In the genomic region with DNA sequence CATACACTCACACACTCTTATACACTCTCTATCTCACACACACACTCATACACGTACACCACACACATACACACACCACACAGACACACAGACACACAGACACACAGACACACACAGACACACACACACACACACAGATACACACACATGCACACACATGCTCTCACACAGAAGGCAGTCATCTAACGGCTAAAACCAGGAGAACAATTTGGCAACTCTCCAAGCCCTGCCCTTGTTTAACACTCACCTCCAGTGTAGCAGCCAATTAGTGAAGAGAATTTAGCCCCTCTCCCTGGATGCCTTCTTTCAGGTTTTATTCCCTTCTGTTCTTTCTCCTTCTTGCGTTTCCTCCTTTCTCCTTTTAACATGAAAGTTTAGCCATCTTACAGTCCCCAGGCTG, we compare ENCODE assay signal across 29 mouse cellular contexts.
DNase-seq lines count a peak whose midpoint lies in the region; ATAC-seq lines count a peak whose summit lies in the region.
"Had no signal": no experiment of that assay in that cellular context is flagged by ENCODE, and none has a peak within 500 bp of the region (broad histone marks: within the 10 kb centered on the region; RNA-seq: fewer than 3 reads in every experiment).

No protein-coding gene starts in this region.

- peak overlapping the region; percentile 26 for H3K4me3 ChIP-seq in limb, embryonic 13.5 days
- no peak overlapping the region for H3K4me3 ChIP-seq in intestine, embryonic 15.5 days (replicated peaks)
- H3K4me3 ChIP-seq: embryonic facial prominence, embryonic 13.5 days; erythroblast, embryonic 14.5 days; forebrain, embryonic 13.5 days; heart, embryonic 10.5 days; heart, embryonic 15.5 days; hindbrain, embryonic 13.5 days; kidney, embryonic 15.5 days; midbrain, embryonic 10.5 days; midbrain, embryonic 15.5 days; neural tube, embryonic 15.5 days had no signal

- WGBS in limb, embryonic 13.5 days: 34% methylated on average over 3 of the region's 3 CpGs
- 48% methylated on average over 3 of the region's 3 CpGs for WGBS in intestine, embryonic 15.5 days

- H3K4me2 ChIP-seq in limb, embryonic 13.5 days (replicated peaks): peak overlapping the region; percentile 49
- H3K4me2 ChIP-seq in intestine, embryonic 15.5 days (replicated peaks): no peak overlapping the region
- H3K4me2 ChIP-seq: embryonic facial prominence, embryonic 13.5 days; forebrain, embryonic 13.5 days; hindbrain, embryonic 13.5 days; kidney, embryonic 15.5 days; midbrain, embryonic 15.5 days; neural tube, embryonic 15.5 days had no signal

- no peaks in the 10 kb centered on the region for H3K36me3 ChIP-seq in limb, embryonic 13.5 days
- no peaks in the 10 kb centered on the region for H3K36me3 ChIP-seq in intestine, embryonic 15.5 days
- H3K36me3 ChIP-seq: embryonic facial prominence, embryonic 13.5 days; heart, embryonic 10.5 days; heart, embryonic 15.5 days; hindbrain, embryonic 13.5 days; kidney, embryonic 15.5 days; midbrain, embryonic 10.5 days; midbrain, embryonic 15.5 days; neural tube, embryonic 15.5 days had no signal

- H3K9ac ChIP-seq in limb, embryonic 13.5 days: 0 out of 2 replicates have a peak overlapping the region, but pooled peaks have one; percentile 25
- H3K9ac ChIP-seq in intestine, embryonic 15.5 days: no peak overlapping the region
- H3K9ac ChIP-seq: embryonic facial prominence, embryonic 13.5 days; forebrain, embryonic 13.5 days; heart, embryonic 15.5 days; hindbrain, embryonic 13.5 days; kidney, embryonic 15.5 days; liver, embryonic 14.5 days; midbrain, embryonic 15.5 days; neural tube, embryonic 15.5 days had no signal

- H3K4me1 ChIP-seq in limb, embryonic 13.5 days: peaks cover 39% of the 10 kb centered on the region
- H3K4me1 ChIP-seq in intestine, embryonic 15.5 days (replicated peaks): peaks cover 2% of the 10 kb centered on the region; the same call in 1 of the 2 replicates

- ATAC-seq in limb, embryonic 13.5 days (ENCODE audit: low FRiP score, low read depth): peak; percentile 38; the same call in 1 of the 2 replicates
- ATAC-seq in intestine, embryonic 15.5 days: no peak
- ATAC-seq in granulocyte monocyte progenitor cell, adult 5-6 weeks (replicated peaks; ENCODE audit: poor library complexity, severe bottlenecking): no peak
- ATAC-seq: CD4-positive, CD25-positive, alpha-beta regulatory T cell, adult 4 months; forebrain, embryonic 13.5 days; midbrain, embryonic 15.5 days had no signal

- no peaks in the 10 kb centered on the region for H3K27me3 ChIP-seq in limb, embryonic 13.5 days
- no peaks in the 10 kb centered on the region for H3K27me3 ChIP-seq in intestine, embryonic 15.5 days (replicated peaks)
- H3K27me3 ChIP-seq: embryonic facial prominence, embryonic 13.5 days; forebrain, embryonic 13.5 days; heart, embryonic 15.5 days; hindbrain, embryonic 13.5 days; kidney, embryonic 15.5 days; midbrain, embryonic 15.5 days; neural tube, embryonic 15.5 days had no signal

- H3K27ac ChIP-seq in limb, embryonic 13.5 days: peak overlapping the region; percentile 75
- H3K27ac ChIP-seq in intestine, embryonic 15.5 days: no peak overlapping the region
- H3K27ac ChIP-seq: embryonic facial prominence, embryonic 13.5 days; forebrain, embryonic 13.5 days; heart, embryonic 10.5 days; heart, embryonic 15.5 days; hindbrain, embryonic 13.5 days; kidney, embryonic 15.5 days; liver, embryonic 14.5 days; midbrain, embryonic 10.5 days; midbrain, embryonic 15.5 days; neural tube, embryonic 15.5 days had no signal

- peak; percentile 54 for DNase-seq in heart, adult 11 months
- DNase-seq in heart, postnatal 4 days: no peak
- DNase-seq in retina, postnatal 1 day: peak; percentile 18
- DNase-seq in retina, embryonic 14.5 days (ENCODE audit: low spot score): no peak
- DNase-seq: adrenal gland, postnatal 14 days; cerebellum, adult 11-12 months; cerebellum, adult 9-11 months; embryo, embryonic 11 days; gastrocnemius, postnatal 10 days; kidney, adult 11 months; liver; lung, adult 2 months; thymus, adult 2 months; thymus, postnatal 36 days had no signal

- H3K9me3 ChIP-seq in limb, embryonic 13.5 days: no peaks in the 10 kb centered on the region
- no peaks in the 10 kb centered on the region for H3K9me3 ChIP-seq in intestine, embryonic 15.5 days
- H3K9me3 ChIP-seq: embryonic facial prominence, embryonic 13.5 days; forebrain, embryonic 13.5 days; heart, embryonic 10.5 days; heart, embryonic 15.5 days; hindbrain, embryonic 13.5 days; kidney, embryonic 15.5 days; midbrain, embryonic 10.5 days; midbrain, embryonic 15.5 days; neural tube, embryonic 15.5 days had no signal

Comparison
In these comparisons a context has a peak if more than half of its experiments do, and no peak if none do; other contexts are left out.
1. DNase-seq: peak in heart, adult 11 months (single experiment) and retina, postnatal 1 day (single experiment); none in heart, postnatal 4 days (single experiment) and retina, embryonic 14.5 days (single experiment).